Mouse (Mus musculus) kidney, embryonic 16.5 days (tissue): ENCODE measurements around the gene Tex50. TPM values are rescaled to one million over a fixed set of nuclear protein-coding genes. Genes with fewer than 3 reads are reported as not detected.
A peak's percentile ranks its signal among the peaks of the same experiment; 100 is the strongest.

Source experiments
- ATAC-seq: fragments of 200-750 bp; cut with Nextera tagmentation; 2 replicates; pipeline ENCODE4 v1.8.0; 2017; ENCODE audit warnings: moderate TSS enrichment; ENCODE audit not compliant: low FRiP score, low TSS enrichment
- H3K27ac ChIP-seq: fragments of 300-500 bp; sonication (generic); 2 replicates; pipeline ENCODE4 v1.5.1; 2014; ENCODE audit warnings: low read length
- H3K27me3 ChIP-seq: fragments of 300-500 bp; sonication (generic); 2 replicates; pipeline ENCODE4 v1.6.1; 2014; ENCODE audit warnings: low read length, control low read depth, mixed read lengths; ENCODE audit not compliant: insufficient read depth
- H3K36me3 ChIP-seq: fragments of 300-500 bp; sonication (generic); 2 replicates; pipeline ENCODE4 v1.6.1; 2014; ENCODE audit warnings: low read length, control low read depth, mixed read lengths; ENCODE audit not compliant: insufficient read depth
- H3K4me1 ChIP-seq: fragments of 300-500 bp; sonication (generic); 2 replicates; pipeline ENCODE4 v1.6.1; 2014; ENCODE audit warnings: low read length, control low read depth, mixed read lengths; ENCODE audit not compliant: insufficient read depth
- H3K4me2 ChIP-seq: fragments of 300-500 bp; sonication (generic); replicated peaks from 2 replicates; pipeline ENCODE4 v1.6.1; 2014; ENCODE audit warnings: low read depth, low read length
- H3K4me3 ChIP-seq: fragments of 300-500 bp; sonication (generic); 2 replicates; pipeline ENCODE4 v1.5.1; 2014; ENCODE audit warnings: mild to moderate bottlenecking, low read length
- H3K9ac ChIP-seq: fragments of 300-500 bp; sonication (generic); replicated peaks from 2 replicates; pipeline ENCODE4 v1.6.1; 2014; ENCODE audit warnings: low read length
- H3K9me3 ChIP-seq: fragments of 300-500 bp; sonication (generic); 2 replicates; pipeline ENCODE4 v1.6.1; 2016; ENCODE audit warnings: low read length, control low read depth
- WGBS: fragments of 180-500 bp; shearing (Covaris S2); extraction: QIAGEN DNeasy Blood & Tissue Kit; methylation state at CpG from one replicate; pipeline ENCODE4 v1.1.7; 2014; 5-methylcytosine and 5-hydroxymethylcytosine counted together
- polyA plus RNA-seq: library from polyadenylated mRNA; unstranded; fragments of >200 nt; fragmentation: Nextera tagmentation; extraction: Ambion mirVana; gene quantifications from 2 replicates; pipeline ENCODE4 v1.2.1, GENCODE M21; 2015

Gene Tex50
- polyA plus RNA-seq, 1 experiment from 2014 or later, result 0.35 TPM

GRCm38 (mm10) chr1:161130726-161131664 lies 28.1 kb downstream of the Tex50 start, which contains the start of gene Klhl20:
Gene Klhl20 (minus strand): TSS chr1:161131511.
- H3K9ac ChIP-seq, result peak within 1 kb of the TSS; percentile 94
- WGBS, result 1% methylated on average over 41 of the region's 41 CpGs
- H3K4me1 ChIP-seq, result peaks cover 9% of the 10 kb centered on the region
- no peaks in the 10 kb centered on the region for H3K27me3 ChIP-seq
- peak; percentile 98 for ATAC-seq
- peak within 1 kb of the TSS; percentile 80 for H3K4me2 ChIP-seq
- H3K9me3 ChIP-seq, result no peaks in the 10 kb centered on the region
- peak within 1 kb of the TSS; percentile 99 for H3K4me3 ChIP-seq
- H3K27ac ChIP-seq, result peak within 1 kb of the TSS; percentile 94
- H3K36me3 ChIP-seq, result peaks cover 3% of the 10 kb centered on the region; the same call in 1 of the 2 replicates

- 93% methylated on average over 1 of the region's 1 CpGs for WGBS
- no peak overlapping the region for H3K27ac ChIP-seq
- peaks cover 9% of the 10 kb centered on the region for H3K4me1 ChIP-seq
- peaks cover 3% of the 10 kb centered on the region; the same call in 1 of the 2 replicates for H3K36me3 ChIP-seq
- H3K9ac ChIP-seq, result no peak overlapping the region
- peak; percentile 22; the same call in 1 of the 2 replicates for ATAC-seq
- no peak overlapping the region for H3K4me2 ChIP-seq
- no peaks in the 10 kb centered on the region for H3K27me3 ChIP-seq
- no peaks in the 10 kb centered on the region for H3K9me3 ChIP-seq
- no peak overlapping the region for H3K4me3 ChIP-seq
Measured at GRCm38 (mm10) chr1:161126461-161126860, 32.7 kb downstream of the Tex50 start.

- 89% methylated on average over 10 of the region's 10 CpGs for WGBS
- no peak for ATAC-seq
- Histone ChIP-seq H3K27me3 (no peaks in the 10 kb centered on the region), H3K27ac (no peak overlapping the region), H3K9me3 (no peaks in the 10 kb centered on the region), H3K4me1 (no peaks in the 10 kb centered on the region), H3K36me3 (peaks cover 7% of the 10 kb centered on the region; the same call in 1 of the 2 replicates), H3K4me3 (no peak overlapping the region), H3K4me2 (no peak overlapping the region), H3K9ac (no peak overlapping the region)
Measured at GRCm38 (mm10) chr1:161122661-161123418, 36.3 kb downstream of the Tex50 start.

GRCm38 (mm10) chr1:161114591-161114990 lies 44.5 kb downstream of the Tex50 start:
- ATAC-seq, result no peak
- Histone ChIP-seq H3K27me3 (no peaks in the 10 kb centered on the region), H3K36me3 (peaks cover 3% of the 10 kb centered on the region; the same call in 1 of the 2 replicates), H3K9me3 (no peaks in the 10 kb centered on the region), H3K4me3 (no peak overlapping the region), H3K4me2 (no peak overlapping the region), H3K27ac (no peak overlapping the region), H3K4me1 (peaks cover 7% of the 10 kb centered on the region), H3K9ac (no peak overlapping the region)

- Histone ChIP-seq H3K4me1 (no peaks in the 10 kb centered on the region), H3K9ac (no peak overlapping the region), H3K27ac (no peak overlapping the region), H3K9me3 (no peaks in the 10 kb centered on the region), H3K4me2 (no peak overlapping the region), H3K36me3 (peaks cover 22% of the 10 kb centered on the region), H3K4me3 (no peak overlapping the region), H3K27me3 (no peaks in the 10 kb centered on the region)
- no peak for ATAC-seq
- 82% methylated on average over 8 of the region's 8 CpGs for WGBS
Measured at GRCm38 (mm10) chr1:161109216-161109615, 49.9 kb downstream of the Tex50 start.

Other genes starting within 250 kb of the Tex50 start
- gene Serpinc1, start 180.7 kb downstream of the Tex50 start, polyA plus RNA-seq, result 2.5 TPM in 2 replicates
- gene Zbtb37, start 124.5 kb downstream of the Tex50 start, polyA plus RNA-seq, result 7.8 and 8.8 TPM in 2 replicates
- 37.8 and 40.2 TPM in 2 replicates for gene Dars2, start 88.7 kb downstream of the Tex50 start, polyA plus RNA-seq
- gene Cenpl, start 88.6 kb downstream of the Tex50 start, polyA plus RNA-seq, result 29.9 and 32.8 TPM in 2 replicates
- 16.1 and 18.5 TPM in 2 replicates for gene Klhl20, start 27.8 kb downstream of the Tex50 start, polyA plus RNA-seq
- 4.9 and 5.3 TPM in 2 replicates for gene Ankrd45, start 16.6 kb downstream of the Tex50 start, polyA plus RNA-seq
- gene Prdx6, start 91.9 kb upstream of the Tex50 start, polyA plus RNA-seq, result 485 and 505 TPM in 2 replicates
- 0.09 TPM in 1 of 2 replicates, not detected in the other for gene Tnfsf4, start 236.1 kb upstream of the Tex50 start, polyA plus RNA-seq